Mouse (Mus musculus) neural tube, embryonic 11.5 days (tissue): ENCODE results near the gene Dhrs7b. TPM values are rescaled to one million over a fixed set of nuclear protein-coding genes. Genes with fewer than 3 reads are reported as not detected.
"Not testable (repeated sequence)": the region's sequence is repeated elsewhere in the genome, so short reads cannot be mapped to it uniquely, and the experiment has no call there.

Experiments
- ATAC-seq: fragments of 200-750 bp; cut with Nextera tagmentation; 2 replicates; pipeline ENCODE4 v1.8.0; 2017; ENCODE audit warnings: moderate number of reproducible peaks, mild to moderate bottlenecking, moderate TSS enrichment, moderate library complexity; ENCODE audit not compliant: insufficient read depth, low FRiP score, low TSS enrichment
- DNase-seq: peaks from one replicate; pipeline ENCODE4 v3.0.0-alpha.2; 2015; ENCODE audit warnings: low spot score
- H3K27ac ChIP-seq: fragments of 300-500 bp; sonication (generic); 2 replicates; pipeline ENCODE4 v1.5.1; 2014; ENCODE audit warnings: low read depth, mild to moderate bottlenecking, low read length
- H3K27me3 ChIP-seq: fragments of 300-500 bp; sonication (generic); 2 replicates; pipeline ENCODE4 v1.6.1; 2014; ENCODE audit warnings: mild to moderate bottlenecking, low read length, mixed read lengths; ENCODE audit not compliant: control insufficient read depth, insufficient read depth
- H3K36me3 ChIP-seq: fragments of 300-500 bp; sonication (generic); 2 replicates; pipeline ENCODE4 v1.6.1; 2014; ENCODE audit warnings: mild to moderate bottlenecking, low read length, moderate library complexity, mixed read lengths; ENCODE audit not compliant: control insufficient read depth, insufficient read depth
- H3K4me1 ChIP-seq: fragments of 300-500 bp; sonication (generic); 2 replicates; pipeline ENCODE4 v1.6.1; 2014; ENCODE audit warnings: low read length, mixed read lengths; ENCODE audit not compliant: control insufficient read depth, insufficient read depth
- H3K4me2 ChIP-seq: fragments of 300-500 bp; sonication (generic); 2 replicates; pipeline ENCODE4 v1.6.1; 2014; ENCODE audit warnings: low read depth, mild to moderate bottlenecking, moderate library complexity
- H3K4me3 ChIP-seq: fragments of 300-500 bp; sonication (generic); 2 replicates; pipeline ENCODE4 v1.5.1; 2014; ENCODE audit warnings: low read depth, low read length
- H3K9ac ChIP-seq: fragments of 300-500 bp; sonication (generic); 2 replicates; pipeline ENCODE4 v1.6.1; 2014; ENCODE audit warnings: mild to moderate bottlenecking, low read length
- H3K9me3 ChIP-seq: fragments of 300-500 bp; sonication (generic); 2 replicates; pipeline ENCODE4 v1.6.1; 2016; ENCODE audit warnings: low read length; ENCODE audit not compliant: control insufficient read depth
- WGBS: fragments of 180-500 bp; shearing (Covaris S2); extraction: QIAGEN DNeasy Blood & Tissue Kit; methylation state at CpG from one replicate; pipeline ENCODE4 v1.1.7; 2014; 5-methylcytosine and 5-hydroxymethylcytosine counted together
- polyA plus RNA-seq: library from polyadenylated mRNA; unstranded; fragments of >200 nt; fragmentation: Nextera tagmentation; extraction: Ambion mirVana; gene quantifications from 2 replicates; pipeline ENCODE4 v1.2.1, GENCODE M21; 2014

Gene Dhrs7b
- polyA plus RNA-seq, 1 experiment from 2014 or later: 24.3 TPM

DNA sequence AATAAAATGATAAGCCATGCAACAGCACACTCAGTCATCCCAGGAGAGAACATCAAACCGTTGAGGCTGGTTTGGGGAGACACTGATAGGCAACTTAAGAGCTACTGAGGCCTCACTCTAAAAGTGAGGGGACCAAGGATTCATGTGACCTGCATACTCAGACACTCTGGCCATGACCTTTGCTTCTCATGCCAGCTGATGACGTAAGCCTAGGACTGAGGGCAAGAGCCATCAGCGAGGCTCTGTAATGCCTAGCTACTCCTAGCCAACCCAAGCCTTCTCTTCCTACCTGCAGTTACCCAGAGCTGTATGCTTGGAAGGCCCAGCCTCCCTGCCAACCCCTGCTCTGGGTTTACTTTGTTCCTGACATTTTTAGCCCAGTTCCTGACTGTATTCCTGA is 31.6 kb downstream of the Dhrs7b start:
- no peak overlapping the region for H3K27ac ChIP-seq
- H3K4me3 ChIP-seq: no peak overlapping the region
- 92% methylated on average over 3 of the region's 3 CpGs for WGBS
- H3K36me3 ChIP-seq: peaks cover 10% of the 10 kb centered on the region
- DNase-seq (no peak), ATAC-seq (no peak)
- no peaks in the 10 kb centered on the region for H3K4me1 ChIP-seq
- H3K4me2 ChIP-seq: no peak overlapping the region
- no peaks in the 10 kb centered on the region for H3K27me3 ChIP-seq
- no peak overlapping the region for H3K9ac ChIP-seq
- H3K9me3 ChIP-seq: no peaks in the 10 kb centered on the region

DNA sequence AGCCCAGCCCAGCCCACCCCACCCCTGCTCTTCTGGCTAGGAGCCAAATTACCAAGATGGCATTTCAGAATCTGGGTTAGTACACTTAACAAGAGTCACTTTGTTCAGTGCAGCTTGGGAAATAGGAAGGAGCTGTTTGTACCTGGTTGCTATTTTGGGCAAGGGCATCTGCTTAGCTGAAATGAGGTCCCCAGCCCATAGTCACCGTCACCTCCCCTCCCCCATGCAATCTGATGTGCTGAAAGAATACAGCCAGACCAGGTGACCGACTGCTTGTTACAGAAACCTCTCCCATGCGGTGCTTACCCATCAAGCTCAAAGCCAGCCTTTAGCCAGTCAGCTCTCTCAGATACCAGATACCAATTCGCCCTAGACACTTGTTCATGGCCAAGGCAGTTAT is 32.8 kb downstream of the Dhrs7b start:
- Histone ChIP-seq H3K27ac (no peak overlapping the region), H3K4me2 (no peak overlapping the region), H3K27me3 (no peaks in the 10 kb centered on the region), H3K36me3 (peaks cover 10% of the 10 kb centered on the region), H3K4me1 (no peaks in the 10 kb centered on the region), H3K9me3 (no peaks in the 10 kb centered on the region), H3K9ac (no peak overlapping the region), H3K4me3 (no peak overlapping the region)
- DNase-seq: no peak
- ATAC-seq: no peak
- 89% methylated on average over 4 of the region's 4 CpGs for WGBS

DNA sequence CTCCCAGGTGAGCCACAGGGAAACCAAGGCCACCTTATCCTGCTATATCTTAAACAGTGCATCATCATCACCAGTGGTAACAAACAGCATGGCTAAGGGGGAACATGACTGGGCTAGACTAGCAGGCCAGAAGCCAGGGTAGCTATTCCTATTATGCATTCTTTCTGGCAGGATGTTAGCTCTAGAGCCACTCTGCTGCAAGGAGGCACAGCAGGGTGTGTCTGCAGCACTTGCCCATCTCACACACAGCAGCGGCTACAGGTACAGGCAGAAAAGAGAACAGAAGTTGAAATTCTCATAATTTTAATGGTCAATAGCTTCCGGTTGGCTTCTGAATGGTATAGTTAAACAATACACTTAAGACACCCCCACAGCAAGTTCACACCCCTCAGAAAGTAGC is 33.7 kb downstream of the Dhrs7b start:
- WGBS: 94% methylated on average over 2 of the region's 2 CpGs
- Histone ChIP-seq H3K9ac (no peak overlapping the region), H3K4me1 (no peaks in the 10 kb centered on the region), H3K4me2 (no peak overlapping the region), H3K27ac (no peak overlapping the region), H3K4me3 (no peak overlapping the region), H3K36me3 (peaks cover 10% of the 10 kb centered on the region), H3K27me3 (no peaks in the 10 kb centered on the region), H3K9me3 (no peaks in the 10 kb centered on the region)
- no peak for DNase-seq
- ATAC-seq: no peak

DNA sequence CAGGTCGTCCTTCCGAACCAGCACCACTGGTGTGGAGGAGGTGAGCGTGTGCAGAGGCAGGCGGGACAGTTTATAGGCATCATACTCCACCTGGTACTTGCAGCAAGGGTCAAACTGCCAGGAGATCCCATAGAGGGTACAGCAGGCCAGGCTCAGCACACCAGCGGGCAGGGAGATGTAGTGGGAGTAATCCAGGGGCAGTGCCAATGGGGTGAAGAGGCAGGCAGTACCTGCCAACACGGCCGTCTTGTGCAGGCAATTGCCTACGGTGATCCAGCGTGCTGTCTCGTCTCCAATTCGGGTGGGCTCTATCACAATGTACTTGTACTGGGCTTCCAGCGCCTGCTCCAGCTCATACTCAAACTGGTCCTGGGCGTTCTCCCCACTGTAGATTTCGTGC is 34.5 kb downstream of the Dhrs7b start:
- Histone ChIP-seq H3K9me3 (no peaks in the 10 kb centered on the region), H3K4me2 (no peak overlapping the region), H3K36me3 (peaks cover 10% of the 10 kb centered on the region), H3K27ac (no peak overlapping the region), H3K4me1 (no peaks in the 10 kb centered on the region), H3K9ac (no peak overlapping the region), H3K4me3 (no peak overlapping the region), H3K27me3 (no peaks in the 10 kb centered on the region)
- DNase-seq (no peak), ATAC-seq (no peak)
- WGBS: 92% methylated on average over 14 of the region's 14 CpGs

DNA sequence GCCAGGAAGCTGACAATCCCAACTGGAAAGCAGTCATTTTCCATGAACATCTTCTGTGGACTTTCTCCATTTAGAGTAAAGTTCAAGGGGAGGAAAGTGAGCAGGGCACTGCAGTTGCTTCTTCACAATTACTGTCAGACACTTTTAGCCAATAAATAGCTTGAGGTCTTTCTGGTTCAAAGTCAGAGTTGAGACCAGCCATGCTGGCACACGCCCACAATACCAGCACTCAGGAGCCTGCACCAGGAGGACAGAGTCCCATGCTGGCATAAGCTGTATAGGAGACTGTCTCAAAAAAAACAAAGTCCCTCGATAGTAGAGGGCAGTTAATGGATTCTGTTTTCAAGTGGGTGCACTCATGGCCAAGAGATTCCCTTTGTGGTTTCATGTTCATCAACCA is 35.6 kb downstream of the Dhrs7b start:
- H3K27me3 ChIP-seq: no peaks in the 10 kb centered on the region
- ATAC-seq: no peak
- no peak overlapping the region for H3K9ac ChIP-seq
- no peaks in the 10 kb centered on the region for H3K9me3 ChIP-seq
- H3K4me2 ChIP-seq: no peak overlapping the region
- no peaks in the 10 kb centered on the region for H3K4me1 ChIP-seq
- WGBS: 68% methylated on average over 2 of the region's 2 CpGs
- DNase-seq: no peak
- no peak overlapping the region for H3K4me3 ChIP-seq
- no peak overlapping the region for H3K27ac ChIP-seq
- H3K36me3 ChIP-seq: peaks cover 10% of the 10 kb centered on the region

DNA sequence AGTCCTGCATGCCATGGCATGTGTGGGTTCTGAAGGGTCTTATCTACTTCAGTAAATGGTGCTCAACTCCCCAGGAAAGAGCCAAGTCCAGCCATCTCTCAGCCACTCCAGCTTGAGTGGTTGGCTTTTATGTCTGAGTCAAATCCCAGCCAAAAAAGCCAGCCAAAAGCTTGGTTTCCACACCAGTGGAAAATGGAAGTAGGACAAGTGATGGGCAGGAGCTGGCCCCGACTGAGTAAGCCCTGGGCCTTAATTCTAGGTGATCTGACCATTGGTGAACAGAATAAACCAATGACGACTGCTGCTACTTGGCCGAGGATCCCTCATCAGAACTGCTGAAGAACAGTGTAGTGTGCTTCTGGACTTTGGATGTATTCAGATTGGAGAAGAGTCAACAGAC is 37.0 kb downstream of the Dhrs7b start:
- H3K27me3 ChIP-seq: no peaks in the 10 kb centered on the region
- 85% methylated on average over 3 of the region's 3 CpGs for WGBS
- H3K4me3 ChIP-seq: no peak overlapping the region
- DNase-seq (no peak), ATAC-seq (no peak)
- no peak overlapping the region for H3K9ac ChIP-seq
- no peak overlapping the region for H3K4me2 ChIP-seq
- no peaks in the 10 kb centered on the region for H3K4me1 ChIP-seq
- peaks cover 6% of the 10 kb centered on the region for H3K36me3 ChIP-seq
- H3K27ac ChIP-seq: no peak overlapping the region
- H3K9me3 ChIP-seq: no peaks in the 10 kb centered on the region

DNA sequence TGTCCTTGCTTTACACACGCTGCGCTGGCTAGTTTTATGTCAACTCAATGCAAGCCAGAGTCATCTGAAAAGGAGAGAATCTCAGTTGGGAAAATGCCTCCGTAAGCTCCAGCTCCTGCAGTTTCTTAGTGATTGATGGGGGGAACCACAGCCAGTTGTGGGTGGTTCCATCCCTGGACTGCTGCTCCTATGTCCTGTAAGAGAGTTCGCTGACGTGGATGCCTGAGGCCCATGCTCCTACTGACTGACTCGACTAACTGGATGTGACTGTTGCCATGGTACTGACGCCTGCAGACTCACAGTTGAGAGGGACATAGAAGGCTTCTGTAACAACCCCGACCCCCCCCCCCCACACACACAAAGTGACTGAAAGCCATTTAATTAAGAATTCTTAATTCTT is 37.5 kb downstream of the Dhrs7b start:
- Histone ChIP-seq H3K27ac (no peak overlapping the region), H3K36me3 (peaks cover 6% of the 10 kb centered on the region), H3K27me3 (no peaks in the 10 kb centered on the region), H3K4me2 (no peak overlapping the region), H3K4me1 (no peaks in the 10 kb centered on the region), H3K9me3 (no peaks in the 10 kb centered on the region), H3K4me3 (no peak overlapping the region), H3K9ac (no peak overlapping the region)
- no peak for DNase-seq
- WGBS: 73% methylated on average over 8 of the region's 8 CpGs
- ATAC-seq: no peak

DNA sequence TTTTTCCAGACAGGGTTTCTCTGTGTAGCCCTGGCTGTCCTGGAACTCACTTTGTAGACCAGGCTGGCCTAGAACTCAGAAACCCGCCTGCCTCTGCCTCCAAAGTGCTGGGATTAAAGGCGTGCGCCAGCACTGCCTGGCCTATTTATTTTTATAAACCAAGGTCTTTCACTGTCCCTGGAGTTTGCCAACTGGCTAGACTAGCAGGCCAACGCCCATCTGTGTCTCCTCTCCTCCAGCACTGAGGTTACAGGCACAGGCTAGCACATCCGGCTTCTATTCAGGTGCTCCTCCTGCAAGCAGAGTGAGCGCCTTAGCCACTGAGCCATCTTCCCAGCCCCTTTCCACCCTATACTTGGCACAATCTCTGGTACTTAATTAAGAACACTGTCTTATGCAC is 39.0 kb downstream of the Dhrs7b start:
- H3K9me3 ChIP-seq, ATAC-seq, H3K4me2 ChIP-seq, H3K4me3 ChIP-seq, H3K36me3 ChIP-seq, DNase-seq, H3K27me3 ChIP-seq, H3K27ac ChIP-seq, H3K9ac ChIP-seq, H3K4me1 ChIP-seq: not testable (repeated sequence)
- WGBS: 96% methylated on average over 6 of the region's 6 CpGs

DNA sequence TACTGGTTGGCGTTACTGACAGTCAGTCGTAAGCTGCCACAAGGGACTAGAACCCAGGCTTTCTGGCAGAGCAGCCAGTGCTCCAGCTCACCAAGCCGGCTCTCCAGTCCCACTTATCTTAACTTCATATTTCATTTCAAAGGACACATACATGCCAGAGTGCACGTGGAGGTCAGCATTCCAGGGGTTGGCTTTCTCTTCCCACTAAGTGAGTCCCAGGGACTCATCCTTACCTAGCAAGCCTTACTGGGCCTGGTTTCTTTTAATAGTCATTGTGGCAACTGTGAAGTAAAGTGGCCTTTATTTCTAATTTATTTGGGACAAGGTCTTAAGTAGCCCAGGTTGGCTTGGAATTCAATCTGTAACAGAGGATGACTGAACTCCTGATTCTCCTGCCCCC is 41.0 kb downstream of the Dhrs7b start:
- no peak for ATAC-seq
- no peaks in the 10 kb centered on the region for H3K9me3 ChIP-seq
- H3K36me3 ChIP-seq: no peaks in the 10 kb centered on the region
- no peak for DNase-seq
- H3K4me2 ChIP-seq: no peak overlapping the region
- WGBS: 88% methylated on average over 4 of the region's 4 CpGs
- H3K4me3 ChIP-seq: no peak overlapping the region
- H3K27me3 ChIP-seq: no peaks in the 10 kb centered on the region
- no peak overlapping the region for H3K27ac ChIP-seq
- H3K9ac ChIP-seq: no peak overlapping the region
- H3K4me1 ChIP-seq: no peaks in the 10 kb centered on the region
